Mouse (Mus musculus) cerebellum, adult 2 months (tissue): Measurements from ENCODE around the gene Mettl11b. TPM values are rescaled to one million over a fixed set of nuclear protein-coding genes. Genes with fewer than 3 reads are reported as not detected.

Source experiments
- DNase-seq, 2 experiments: peaks; one replicate each; pipeline ENCODE4 v3.0.0; 2021
- H3K27ac ChIP-seq: fragments of 200-500 bp; 2 replicates; pipeline ENCODE4 v1.5.1; 2012; ENCODE audit warnings: low read length, control low read depth, inconsistent platforms; ENCODE audit not compliant: insufficient read depth
- H3K27me3 ChIP-seq: fragments of 200-500 bp; 2 replicates; pipeline ENCODE4 v1.6.1; 2012; ENCODE audit warnings: inconsistent platforms, mild to moderate bottlenecking, low read length, moderate library complexity; ENCODE audit not compliant: control insufficient read depth, insufficient read depth
- H3K4me1 ChIP-seq: fragments of 200-500 bp; 2 replicates; pipeline ENCODE4 v1.6.1; 2011; ENCODE audit warnings: low read length; ENCODE audit not compliant: control insufficient read depth, insufficient read depth
- H3K4me3 ChIP-seq: fragments of 200-500 bp; replicated peaks from 2 replicates; pipeline ENCODE3; 2011; ENCODE audit warnings: mild to moderate bottlenecking, low read depth, low read length, control low read depth; ENCODE audit not compliant: insufficient read depth
- CTCF ChIP-seq: fragments of 200-500 bp; IDR thresholded peaks from 2 replicates; pipeline ENCODE4 v1.5.1; 2011; ENCODE audit warnings: low read depth, mild to moderate bottlenecking, control low read depth, low read length, moderate library complexity, borderline replicate concordance; ENCODE audit not compliant: insufficient read depth
- POLR2A ChIP-seq: fragments of 200-500 bp; IDR thresholded peaks from 2 replicates; pipeline ENCODE4 v1.6.1; 2011; ENCODE audit warnings: low read length, control low read depth, borderline replicate concordance; ENCODE audit not compliant: insufficient read depth
- WGBS: fragments of 180-500 bp; shearing (Covaris S2); methylation state at CpG from one replicate; pipeline ENCODE4 v1.1.7; 2018; 5-methylcytosine and 5-hydroxymethylcytosine counted together
- polyA plus RNA-seq: library from polyadenylated mRNA; depleted of rRNA; stranded (reverse); fragments of >200 nt; gene quantifications from 2 replicates; pipeline ENCODE4 v1.2.3, GENCODE M21; 2012

The Mettl11b gene
- polyA plus RNA-seq, 1 experiment, result 0.10 TPM

DNA sequence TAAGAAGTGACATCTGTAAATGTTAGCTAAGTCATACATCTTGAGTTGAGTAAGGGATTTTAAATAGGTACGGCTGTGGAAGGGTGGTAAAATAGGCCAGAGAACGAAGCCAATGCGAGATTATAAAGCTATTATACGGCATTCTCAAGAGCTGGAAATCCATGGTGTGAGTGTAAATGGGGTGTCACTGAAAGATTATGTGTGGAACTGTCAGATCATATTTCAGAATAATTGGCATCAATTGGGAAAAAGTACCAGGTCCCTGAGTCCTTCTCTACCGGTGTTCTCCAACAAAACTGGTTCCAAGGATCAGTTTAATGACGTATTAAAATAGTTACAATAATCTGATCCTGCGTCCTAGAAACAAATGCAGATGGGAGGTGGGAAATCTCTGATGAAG, 24.5 kb downstream of the Mettl11b start:
- Histone ChIP-seq H3K4me3 (no peak overlapping the region), H3K27me3 (no peaks in the 10 kb centered on the region), H3K27ac (no peak overlapping the region), H3K4me1 (no peaks in the 10 kb centered on the region)
- 89% methylated on average over 7 of the region's 7 CpGs for WGBS
- TF ChIP-seq CTCF (no peak), POLR2A (no peak)
- no peak for DNase-seq

DNA sequence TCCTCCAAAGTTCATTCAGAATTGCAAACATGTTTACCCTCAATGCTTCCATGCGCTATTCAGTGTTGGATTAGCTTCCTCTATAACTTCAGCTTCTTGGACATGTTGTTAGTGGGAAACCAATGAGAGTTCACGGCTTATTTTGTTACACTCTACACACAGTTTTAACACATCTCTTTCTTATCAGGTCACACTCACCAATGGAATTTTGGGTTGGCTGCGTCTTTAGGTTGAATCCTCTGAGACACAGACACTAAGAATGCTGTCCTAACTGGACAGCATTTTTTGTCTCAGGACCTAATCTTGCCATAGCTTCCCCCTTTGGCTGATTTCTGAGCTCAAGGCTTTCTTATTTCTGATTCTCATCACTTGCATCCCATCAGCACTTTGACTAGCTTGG, 25.3 kb downstream of the Mettl11b start:
- no peaks in the 10 kb centered on the region for H3K4me1 ChIP-seq
- H3K4me3 ChIP-seq, result no peak overlapping the region
- H3K27ac ChIP-seq, result no peak overlapping the region
- no peaks in the 10 kb centered on the region for H3K27me3 ChIP-seq
- DNase-seq, result no peak
- no peak for TF ChIP-seq POLR2A
- TF ChIP-seq CTCF, result no peak
- 94% methylated on average over 3 of the region's 3 CpGs for WGBS

- H3K27ac ChIP-seq, result no peak overlapping the region
- TF ChIP-seq POLR2A (no peak), CTCF (no peak)
- no peaks in the 10 kb centered on the region for H3K27me3 ChIP-seq
- WGBS, result 63% methylated on average over 3 of the region's 3 CpGs
- no peaks in the 10 kb centered on the region for H3K4me1 ChIP-seq
- no peak for DNase-seq
- no peak overlapping the region for H3K4me3 ChIP-seq
These were observed 33.2 kb downstream of the Mettl11b start for GRCm38 (mm10) chr1:163691860-163692259.

DNA sequence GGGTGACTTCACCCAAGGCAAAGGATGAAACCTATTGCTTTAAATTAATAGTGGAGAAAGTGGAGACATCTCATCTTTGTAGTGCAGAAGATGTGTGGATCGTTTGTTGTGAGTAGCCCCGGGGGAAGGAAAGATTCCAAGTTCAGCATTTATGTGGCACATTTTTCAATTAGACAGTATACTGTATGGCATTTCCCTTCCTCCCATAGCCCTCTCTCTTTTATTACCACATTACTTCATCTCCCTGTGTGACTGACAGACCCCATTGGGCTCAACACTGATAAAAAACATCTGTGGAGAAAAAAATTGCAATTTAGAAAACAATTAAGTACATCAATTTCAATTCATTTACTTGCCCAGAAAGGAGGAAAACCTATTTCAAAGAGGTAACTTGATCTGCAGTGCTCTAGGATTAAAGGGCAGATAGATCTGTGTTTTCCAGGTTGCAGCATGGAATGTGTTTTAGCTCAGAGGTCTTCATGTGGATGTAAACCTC, 42.0 kb downstream of the Mettl11b start:
- no peak overlapping the region for H3K4me3 ChIP-seq
- TF ChIP-seq CTCF (no peak), POLR2A (no peak)
- H3K4me1 ChIP-seq, result no peaks in the 10 kb centered on the region; the same call in 1 of the 2 replicates
- WGBS, result 83% methylated on average over 2 of the region's 2 CpGs
- H3K27me3 ChIP-seq, result no peaks in the 10 kb centered on the region
- no peak for DNase-seq
- H3K27ac ChIP-seq, result no peak overlapping the region

DNA sequence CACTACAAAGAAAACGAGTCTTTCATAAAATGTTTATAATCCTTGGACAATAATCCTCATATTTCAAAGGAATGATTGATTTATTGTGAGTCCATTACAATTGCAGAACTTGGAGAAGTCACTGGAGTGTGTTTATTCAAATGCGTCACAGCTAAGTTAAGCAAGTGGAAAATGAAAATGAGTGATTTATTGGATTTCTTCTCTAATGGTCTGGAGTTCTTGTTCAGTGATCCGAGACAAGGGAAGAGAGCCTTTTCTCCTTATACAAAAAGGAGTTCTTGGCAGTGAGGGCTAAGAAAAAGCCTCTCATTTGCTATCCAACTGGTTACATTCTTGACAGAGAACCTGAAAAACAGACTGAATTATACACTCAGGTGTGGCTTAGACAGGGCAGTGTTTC, 42.9 kb downstream of the Mettl11b start:
- no peak for DNase-seq
- Histone ChIP-seq H3K27me3 (no peaks in the 10 kb centered on the region), H3K27ac (no peak overlapping the region), H3K4me3 (no peak overlapping the region), H3K4me1 (no peaks in the 10 kb centered on the region; the same call in 1 of the 2 replicates)
- TF ChIP-seq CTCF (no peak), POLR2A (no peak)
- 62% methylated on average over 3 of the region's 3 CpGs for WGBS

DNA sequence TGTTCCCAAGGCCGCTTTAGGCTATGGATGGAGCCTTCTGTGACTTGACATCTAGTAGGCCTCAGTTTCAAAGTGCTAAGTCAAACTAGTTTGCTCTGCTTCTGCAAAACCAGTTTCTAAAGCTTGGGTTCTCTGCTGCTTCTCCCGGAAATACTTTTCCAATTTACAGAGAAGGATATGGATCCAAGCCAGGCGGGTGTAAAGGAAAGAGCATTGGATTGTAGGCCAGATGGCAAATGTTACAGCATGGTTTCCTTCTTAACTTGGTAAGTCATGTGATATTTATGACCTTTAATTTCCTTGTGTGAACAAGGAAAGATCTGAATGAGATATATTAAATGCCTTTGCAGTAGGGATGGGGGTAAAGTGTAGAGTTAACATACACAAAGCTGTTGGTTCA, 52.2 kb downstream of the Mettl11b start:
- no peak overlapping the region for H3K4me3 ChIP-seq
- TF ChIP-seq POLR2A (no peak), CTCF (no peak)
- H3K27me3 ChIP-seq, result no peaks in the 10 kb centered on the region
- no peak for DNase-seq
- H3K27ac ChIP-seq, result no peak overlapping the region
- no peaks in the 10 kb centered on the region for H3K4me1 ChIP-seq
- 79% methylated on average over 3 of the region's 3 CpGs for WGBS

- TF ChIP-seq POLR2A, result no peak
- TF ChIP-seq CTCF, result no peak
- no peak overlapping the region for H3K4me3 ChIP-seq
- DNase-seq, result no peak
- no peak overlapping the region for H3K27ac ChIP-seq
- no peaks in the 10 kb centered on the region for H3K4me1 ChIP-seq
- no peaks in the 10 kb centered on the region for H3K27me3 ChIP-seq
- WGBS, result 87% methylated on average over 4 of the region's 4 CpGs
These were observed 53.7 kb downstream of the Mettl11b start for GRCm38 (mm10) chr1:163671326-163671725.

- Histone ChIP-seq H3K4me3 (no peak overlapping the region), H3K4me1 (no peaks in the 10 kb centered on the region), H3K27ac (no peak overlapping the region), H3K27me3 (no peaks in the 10 kb centered on the region)
- TF ChIP-seq POLR2A (no peak), CTCF (no peak)
- 56% methylated on average over 4 of the region's 4 CpGs for WGBS
- DNase-seq, result no peak
These were observed 54.3 kb downstream of the Mettl11b start for GRCm38 (mm10) chr1:163670702-163671101.
